Mouse (Mus musculus) liver, embryonic 12.5 days (tissue): Measurements from ENCODE around the gene Pbrm1. TPM values are rescaled to one million over a fixed set of nuclear protein-coding genes. Genes with fewer than 3 reads are reported as not detected.

Experiments used
- ATAC-seq: fragments of 200-750 bp; cut with Nextera tagmentation; 2 replicates; pipeline ENCODE4 v1.8.0; 2017; ENCODE audit warnings: moderate number of reproducible peaks, mild to moderate bottlenecking, moderate library complexity
- H3K27ac ChIP-seq: fragments of 300-500 bp; sonication (generic); 2 replicates; pipeline ENCODE4 v1.5.1; 2016; ENCODE audit warnings: mild to moderate bottlenecking
- H3K27me3 ChIP-seq: fragments of 300-500 bp; sonication (generic); replicated peaks from 2 replicates; pipeline ENCODE4 v1.6.1; 2016; ENCODE audit warnings: mild to moderate bottlenecking, moderate library complexity
- H3K36me3 ChIP-seq: fragments of 300-500 bp; sonication (generic); 2 replicates; pipeline ENCODE4 v1.6.1; 2016; ENCODE audit warnings: mild to moderate bottlenecking, moderate library complexity
- H3K4me1 ChIP-seq: fragments of 300-500 bp; sonication (generic); 2 replicates; pipeline ENCODE4 v1.6.1; 2016
- H3K4me2 ChIP-seq: fragments of 300-500 bp; sonication (generic); 2 replicates; pipeline ENCODE4 v1.6.1; 2016; ENCODE audit warnings: mild to moderate bottlenecking, moderate library complexity
- H3K4me3 ChIP-seq: fragments of 300-500 bp; sonication (generic); 2 replicates; pipeline ENCODE4 v1.5.1; 2016; ENCODE audit warnings: mild to moderate bottlenecking, moderate library complexity
- H3K9ac ChIP-seq: fragments of 300-500 bp; sonication (generic); 2 replicates; pipeline ENCODE4 v1.6.1; 2016; ENCODE audit warnings: mild to moderate bottlenecking, moderate library complexity
- H3K9me3 ChIP-seq: fragments of 300-500 bp; sonication (generic); replicated peaks from 2 replicates; pipeline ENCODE4 v1.6.1; 2016; ENCODE audit warnings: mild to moderate bottlenecking, moderate library complexity
- WGBS: fragments of 180-500 bp; shearing (Covaris S2); methylation state at CpG from one replicate; pipeline ENCODE4 v1.1.7; 2016; ENCODE audit not compliant: insufficient replicate concordance; 5-methylcytosine and 5-hydroxymethylcytosine counted together
- polyA plus RNA-seq: library from polyadenylated mRNA; unstranded; fragments of >200 nt; fragmentation: Nextera tagmentation; extraction: Ambion mirVana; gene quantifications from 2 replicates; pipeline ENCODE4 v1.2.1, GENCODE M21; 2016

The Pbrm1 gene
- polyA plus RNA-seq, 1 experiment from 2014 or later = 95.8 TPM

DNA sequence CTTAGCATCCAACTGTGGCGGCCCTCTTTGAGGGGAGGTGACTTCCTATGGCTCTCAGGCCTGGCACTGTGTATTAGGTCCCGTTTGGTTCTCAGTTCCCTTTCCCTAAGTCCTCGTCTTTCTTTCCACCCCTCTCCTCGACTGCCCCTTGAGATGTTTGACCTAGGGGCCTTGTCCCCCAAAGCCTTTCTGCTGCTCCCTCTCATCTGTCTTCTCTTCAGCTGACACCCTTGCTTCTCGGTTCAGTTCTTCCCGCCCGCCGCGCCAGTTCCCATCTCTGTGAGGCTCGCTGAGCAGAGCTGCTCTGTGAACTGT, 118.3 kb downstream of the Pbrm1 start:
- no peak overlapping the region for H3K4me2 ChIP-seq
- peaks cover 4% of the 10 kb centered on the region; the same call in 1 of the 2 replicates for H3K9me3 ChIP-seq
- 77% methylated on average over 10 of the region's 10 CpGs for WGBS
- peaks cover 17% of the 10 kb centered on the region for H3K4me1 ChIP-seq
- H3K9ac ChIP-seq = no peak overlapping the region
- H3K27me3 ChIP-seq = no peaks in the 10 kb centered on the region
- no peak overlapping the region for H3K4me3 ChIP-seq
- peaks cover 93% of the 10 kb centered on the region for H3K36me3 ChIP-seq
- no peak for ATAC-seq
- H3K27ac ChIP-seq = no peak overlapping the region

DNA sequence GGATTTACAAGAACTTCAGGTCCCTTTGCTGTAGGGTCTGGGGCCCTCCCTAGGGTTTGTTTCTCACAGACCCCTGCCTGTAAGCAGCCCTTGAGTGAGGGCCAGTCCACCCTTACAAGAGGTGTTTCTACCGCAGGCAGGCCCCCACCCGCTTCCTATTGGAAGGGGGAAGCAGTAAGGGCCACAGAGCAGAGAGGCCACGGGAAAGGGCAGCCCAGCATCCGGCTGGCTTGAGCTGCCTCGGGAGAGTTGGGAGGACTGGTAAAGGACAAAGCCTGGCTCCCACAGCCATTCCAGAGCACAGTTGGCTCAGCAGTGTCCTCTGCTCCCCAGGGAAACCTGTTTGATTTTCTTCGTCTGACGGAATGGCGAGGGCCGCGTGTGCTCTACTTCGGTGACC, 118.9 kb downstream of the Pbrm1 start:
- no peak overlapping the region for H3K27ac ChIP-seq
- no peak overlapping the region for H3K9ac ChIP-seq
- no peaks in the 10 kb centered on the region for H3K27me3 ChIP-seq
- no peak for ATAC-seq
- 74% methylated on average over 11 of the region's 11 CpGs for WGBS
- no peak overlapping the region for H3K4me3 ChIP-seq
- H3K9me3 ChIP-seq = peaks cover 8% of the 10 kb centered on the region; the same call in 1 of the 2 replicates
- H3K36me3 ChIP-seq = peaks cover 98% of the 10 kb centered on the region
- no peak overlapping the region for H3K4me2 ChIP-seq
- H3K4me1 ChIP-seq = peaks cover 11% of the 10 kb centered on the region

DNA sequence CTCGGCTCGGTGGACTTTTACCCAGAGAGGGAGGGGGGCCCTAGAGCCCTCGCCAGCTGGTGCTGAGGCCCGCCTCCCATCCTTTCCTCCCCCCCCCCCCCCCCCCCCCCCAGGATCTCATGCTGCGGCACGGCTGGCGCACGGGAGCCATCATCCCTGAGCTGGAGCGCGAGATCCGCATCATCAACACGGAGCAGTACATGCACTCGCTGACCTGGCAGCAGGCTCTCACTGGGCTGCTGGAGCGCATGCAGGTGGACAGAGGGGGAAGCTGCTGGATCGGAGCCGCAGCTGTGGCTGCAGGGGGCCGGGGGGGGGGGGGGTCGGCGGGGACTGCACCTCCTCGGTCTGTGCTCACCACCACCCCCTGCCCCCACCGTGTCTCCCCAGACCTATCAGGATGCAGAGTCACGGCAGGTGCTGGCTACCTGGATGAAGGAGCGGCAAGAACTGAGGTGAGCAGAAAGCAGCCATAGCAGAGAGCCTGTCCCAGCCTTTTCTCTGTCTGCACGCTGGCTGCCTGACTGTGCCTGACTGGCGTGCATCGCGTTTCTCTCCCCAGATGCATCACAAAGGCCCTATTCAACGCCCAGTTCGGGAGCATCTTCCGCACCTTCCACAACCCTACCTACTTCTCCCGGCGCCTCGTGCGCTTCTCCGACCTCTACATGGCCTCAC, 119.4 kb downstream of the Pbrm1 start:
- no peak overlapping the region for H3K27ac ChIP-seq
- 83% methylated on average over 24 of the region's 35 CpGs for WGBS
- H3K9ac ChIP-seq = no peak overlapping the region
- H3K36me3 ChIP-seq = peaks cover 99% of the 10 kb centered on the region
- H3K27me3 ChIP-seq = no peaks in the 10 kb centered on the region
- H3K4me3 ChIP-seq = no peak overlapping the region
- no peak overlapping the region for H3K4me2 ChIP-seq
- ATAC-seq = no peak
- H3K9me3 ChIP-seq = peaks cover 8% of the 10 kb centered on the region; the same call in 1 of the 2 replicates
- H3K4me1 ChIP-seq = peaks cover 5% of the 10 kb centered on the region

DNA sequence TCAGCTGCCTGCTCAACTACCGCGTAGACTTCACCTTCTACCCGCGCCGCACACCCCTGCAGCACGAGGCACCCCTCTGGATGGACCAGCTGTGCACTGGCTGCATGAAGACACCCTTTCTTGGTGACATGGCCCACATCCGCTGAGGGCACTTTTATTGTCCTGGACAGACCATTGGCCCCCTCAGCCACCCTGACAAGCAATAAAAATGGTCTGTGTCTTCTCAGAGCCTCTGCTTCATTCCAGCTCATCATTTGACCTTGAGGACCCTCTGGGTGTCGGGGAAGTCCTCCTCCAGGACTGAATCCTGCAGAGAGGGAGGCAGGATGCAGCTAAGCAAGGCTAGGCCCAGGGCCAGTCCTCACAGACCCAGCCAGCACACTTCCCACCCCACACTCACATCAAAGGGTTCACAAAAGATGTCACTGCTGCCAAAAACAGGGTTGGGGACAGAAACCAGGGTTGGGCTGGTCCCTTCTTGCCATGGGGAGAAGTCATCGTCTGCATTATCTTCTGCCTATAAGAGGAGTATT, 120.0 kb downstream of the Pbrm1 start:
- 82% methylated on average over 9 of the region's 9 CpGs for WGBS
- Histone ChIP-seq H3K4me2 (no peak overlapping the region), H3K9me3 (peaks cover 8% of the 10 kb centered on the region; the same call in 1 of the 2 replicates), H3K4me1 (no peaks in the 10 kb centered on the region), H3K27ac (no peak overlapping the region), H3K27me3 (no peaks in the 10 kb centered on the region), H3K36me3 (peaks cover 99% of the 10 kb centered on the region), H3K9ac (no peak overlapping the region), H3K4me3 (no peak overlapping the region)
- no peak for ATAC-seq

DNA sequence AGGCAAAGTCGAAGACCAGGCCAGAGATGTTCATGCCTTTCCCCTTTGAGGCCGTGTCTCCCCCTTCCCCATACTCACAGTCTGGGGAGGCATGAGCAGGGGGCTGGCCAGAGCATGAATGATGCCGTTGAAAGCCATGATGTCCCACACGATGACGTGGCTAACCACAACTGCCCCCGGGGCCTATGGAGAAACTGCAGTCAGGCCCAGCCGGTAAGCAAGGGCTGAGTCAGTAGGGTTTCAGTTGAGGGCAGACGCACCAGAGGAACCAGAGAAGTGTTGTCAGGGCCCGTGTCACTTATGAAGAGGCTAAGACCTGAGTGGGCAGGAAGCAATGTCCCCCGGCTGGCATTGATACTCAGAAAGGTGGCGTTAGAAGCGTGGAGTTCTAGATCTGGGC, 120.7 kb downstream of the Pbrm1 start:
- Histone ChIP-seq H3K4me2 (no peak overlapping the region), H3K27me3 (no peaks in the 10 kb centered on the region), H3K4me3 (no peak overlapping the region), H3K36me3 (peaks cover 92% of the 10 kb centered on the region), H3K4me1 (no peaks in the 10 kb centered on the region), H3K9me3 (peaks cover 8% of the 10 kb centered on the region; the same call in 1 of the 2 replicates), H3K9ac (no peak overlapping the region), H3K27ac (no peak overlapping the region)
- no peak for ATAC-seq
- WGBS = 47% methylated on average over 12 of the region's 12 CpGs

DNA sequence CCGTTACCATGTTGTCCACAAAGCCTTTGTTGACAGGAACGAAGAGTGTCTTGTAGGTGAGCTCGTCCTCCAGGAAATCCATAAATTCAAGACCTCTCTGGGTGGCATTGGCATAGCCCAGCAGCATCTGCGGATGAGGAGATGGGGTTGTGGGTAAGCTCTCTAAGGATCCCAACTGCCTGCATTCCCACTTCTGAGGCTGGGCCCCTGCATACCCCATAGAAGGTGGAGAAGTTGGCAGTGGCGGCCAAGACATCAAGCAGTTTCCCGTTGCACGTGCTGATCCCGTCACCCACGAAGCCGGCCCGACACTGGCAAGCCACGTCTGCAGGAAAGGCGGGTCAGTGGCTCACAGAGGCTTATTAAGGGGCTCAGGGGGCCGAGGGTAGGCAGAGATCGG, 121.2 kb downstream of the Pbrm1 start:
- WGBS = 83% methylated on average over 15 of the region's 15 CpGs
- peaks cover 8% of the 10 kb centered on the region; the same call in 1 of the 2 replicates for H3K9me3 ChIP-seq
- H3K4me3 ChIP-seq = no peak overlapping the region
- no peak overlapping the region for H3K27ac ChIP-seq
- H3K27me3 ChIP-seq = no peaks in the 10 kb centered on the region
- ATAC-seq = no peak
- no peak overlapping the region for H3K9ac ChIP-seq
- H3K4me2 ChIP-seq = no peak overlapping the region
- H3K4me1 ChIP-seq = no peaks in the 10 kb centered on the region
- H3K36me3 ChIP-seq = peaks cover 87% of the 10 kb centered on the region

DNA sequence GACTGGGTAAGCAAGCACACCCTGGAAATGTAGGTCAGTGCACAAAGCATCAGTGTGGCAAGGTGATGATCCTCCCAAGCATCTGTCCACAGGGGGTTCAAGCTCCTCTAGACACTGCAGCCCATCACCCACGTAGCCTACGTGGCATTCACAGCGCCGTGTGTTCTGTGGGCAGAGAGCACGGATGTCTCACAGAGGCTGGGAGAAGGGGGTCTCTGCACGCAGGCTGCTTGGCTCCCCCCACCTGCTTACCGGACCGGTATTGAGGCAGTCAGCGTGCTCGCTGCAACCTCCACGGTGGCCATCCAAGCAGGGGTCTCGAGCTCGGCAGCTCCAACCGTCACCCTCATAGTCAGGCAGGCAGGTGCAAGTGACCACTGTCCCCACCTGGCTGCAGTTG, 122.1 kb downstream of the Pbrm1 start:
- no peaks in the 10 kb centered on the region for H3K27me3 ChIP-seq
- H3K9me3 ChIP-seq = peaks cover 8% of the 10 kb centered on the region; the same call in 1 of the 2 replicates
- 92% methylated on average over 14 of the region's 14 CpGs for WGBS
- H3K4me3 ChIP-seq = no peak overlapping the region
- H3K36me3 ChIP-seq = peaks cover 78% of the 10 kb centered on the region
- H3K4me2 ChIP-seq = no peak overlapping the region
- no peak overlapping the region for H3K27ac ChIP-seq
- ATAC-seq = no peak
- no peaks in the 10 kb centered on the region for H3K4me1 ChIP-seq
- H3K9ac ChIP-seq = no peak overlapping the region

DNA sequence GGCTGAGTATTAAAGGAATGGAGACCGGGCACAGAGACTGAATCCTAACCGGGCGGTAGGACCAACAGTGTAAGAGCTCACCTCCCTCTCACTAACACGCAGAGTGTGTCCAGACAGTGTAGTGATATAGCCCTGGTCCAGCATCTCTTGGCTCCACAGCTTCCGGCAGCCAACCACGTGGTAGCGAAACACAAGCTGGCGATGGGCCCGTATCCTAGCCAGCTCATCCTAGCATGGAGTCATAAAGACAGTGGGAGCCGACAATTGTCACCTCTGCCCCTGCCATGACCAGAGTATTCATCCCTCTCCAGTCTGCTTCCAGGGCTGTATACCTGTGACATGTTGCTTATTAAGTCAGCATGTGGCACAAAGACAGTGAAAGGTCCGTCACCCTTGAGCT, 126.8 kb downstream of the Pbrm1 start:
- H3K4me1 ChIP-seq = no peaks in the 10 kb centered on the region
- peaks cover 38% of the 10 kb centered on the region for H3K36me3 ChIP-seq
- ATAC-seq = no peak
- peaks cover 13% of the 10 kb centered on the region; the same call in 1 of the 2 replicates for H3K27me3 ChIP-seq
- 84% methylated on average over 11 of the region's 11 CpGs for WGBS
- H3K27ac ChIP-seq = no peak overlapping the region
- H3K4me2 ChIP-seq = no peak overlapping the region
- peaks cover 8% of the 10 kb centered on the region; the same call in 1 of the 2 replicates for H3K9me3 ChIP-seq
- no peak overlapping the region for H3K4me3 ChIP-seq
- no peak overlapping the region for H3K9ac ChIP-seq

DNA sequence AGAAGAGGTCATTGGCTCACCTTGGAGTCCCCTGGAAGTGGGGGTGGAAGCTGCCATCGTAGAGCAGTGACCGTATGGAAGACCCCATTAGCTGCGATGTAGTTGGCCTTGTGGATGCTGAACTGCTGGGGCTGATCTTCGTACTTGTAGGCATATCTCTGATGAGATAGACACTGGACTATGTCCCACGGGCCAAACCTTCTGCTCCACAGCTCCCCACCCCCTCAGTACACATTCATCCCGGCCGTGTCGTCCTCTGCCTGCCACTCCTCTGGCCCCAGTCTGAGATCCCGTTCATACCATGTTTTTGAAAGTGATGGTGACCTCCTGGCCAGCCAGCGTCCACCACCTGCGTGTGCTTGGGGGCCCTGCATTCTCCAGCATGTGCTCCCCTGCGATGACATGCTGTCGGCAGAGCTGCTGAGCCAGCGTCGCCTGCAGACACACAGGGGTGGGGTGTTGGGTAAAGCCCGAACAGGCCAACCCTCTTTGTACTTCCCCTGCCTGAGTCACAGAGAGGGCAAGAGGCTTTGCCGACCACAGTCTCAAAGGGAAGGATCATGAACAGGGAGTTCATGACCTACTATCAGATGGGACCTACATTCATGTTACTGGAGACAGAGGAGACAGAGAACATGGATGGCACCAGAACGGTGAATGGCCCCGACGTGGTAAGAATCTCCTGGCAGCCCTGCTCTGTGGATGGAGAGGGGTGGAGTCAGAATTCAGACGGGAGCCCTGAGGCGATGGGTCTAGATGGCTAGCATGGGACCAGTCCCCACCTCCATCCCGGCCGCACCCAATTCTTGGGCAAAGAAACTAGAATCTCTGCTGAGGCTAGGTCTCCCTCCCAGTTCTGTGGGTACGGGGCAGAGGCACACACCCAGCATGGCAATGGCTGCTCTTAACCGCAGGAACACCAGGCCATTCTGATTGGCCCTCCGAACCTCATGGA, 141.5 kb downstream of the Pbrm1 start:
- H3K9ac ChIP-seq = no peak overlapping the region
- H3K4me1 ChIP-seq = peaks cover 32% of the 10 kb centered on the region
- ATAC-seq = peak; percentile 42
- H3K27me3 ChIP-seq = peaks cover 31% of the 10 kb centered on the region; the same call in 1 of the 2 replicates
- no peak overlapping the region for H3K4me3 ChIP-seq
- peak overlapping the region; percentile 31 for H3K4me2 ChIP-seq
- 61% methylated on average over 27 of the region's 27 CpGs for WGBS
- no peaks in the 10 kb centered on the region for H3K36me3 ChIP-seq
- peak overlapping the region; percentile 37; the same call in 1 of the 2 replicates for H3K27ac ChIP-seq
- H3K9me3 ChIP-seq = no peaks in the 10 kb centered on the region

DNA sequence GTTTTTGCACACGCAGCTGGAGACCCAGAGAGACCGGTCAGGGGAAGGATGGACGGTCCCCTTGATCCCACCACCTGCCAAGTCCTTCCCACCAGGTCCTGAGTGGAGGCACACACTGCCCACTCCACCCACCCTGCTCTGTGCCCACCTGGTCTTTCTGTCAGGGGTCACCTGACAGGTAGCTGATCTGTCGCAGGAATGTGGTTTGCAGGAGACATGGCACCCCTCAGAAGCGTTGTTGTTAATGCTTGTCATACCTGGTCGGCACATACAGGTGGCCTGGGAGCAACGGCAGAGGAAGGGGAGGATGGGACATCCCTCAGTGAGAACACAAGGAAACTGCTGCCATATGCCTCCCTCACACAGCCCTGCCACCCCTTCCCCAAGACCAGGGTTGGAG, 142.3 kb downstream of the Pbrm1 start:
- Histone ChIP-seq H3K9ac (no peak overlapping the region), H3K36me3 (no peaks in the 10 kb centered on the region), H3K4me2 (no peak overlapping the region), H3K4me1 (peaks cover 39% of the 10 kb centered on the region), H3K27ac (no peak overlapping the region), H3K27me3 (peaks cover 33% of the 10 kb centered on the region; the same call in 1 of the 2 replicates), H3K9me3 (no peaks in the 10 kb centered on the region), H3K4me3 (no peak overlapping the region)
- WGBS = 79% methylated on average over 7 of the region's 7 CpGs
- ATAC-seq = no peak

DNA sequence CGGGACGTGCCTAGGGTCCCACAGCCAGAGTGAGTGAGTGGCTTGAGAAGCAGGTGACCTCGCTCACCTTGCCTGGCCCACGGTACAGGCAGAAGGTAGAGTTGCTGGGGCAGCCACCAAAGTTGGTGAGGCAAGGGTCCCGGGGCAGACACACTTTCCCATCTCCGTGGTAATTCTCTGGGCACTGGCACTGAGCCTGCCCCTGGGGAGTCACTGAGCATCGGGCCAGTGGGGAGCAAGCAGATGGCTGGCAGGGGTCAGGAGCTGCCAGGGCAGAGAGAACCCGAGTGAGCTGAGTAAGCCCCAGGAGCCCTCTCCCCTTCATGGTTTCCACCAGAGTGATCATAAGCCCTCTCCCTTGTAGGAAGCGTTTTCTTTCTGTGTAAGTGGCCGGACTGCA, 142.7 kb downstream of the Pbrm1 start:
- Histone ChIP-seq H3K27ac (no peak overlapping the region), H3K4me2 (no peak overlapping the region), H3K9me3 (no peaks in the 10 kb centered on the region), H3K27me3 (peaks cover 33% of the 10 kb centered on the region; the same call in 1 of the 2 replicates), H3K4me1 (peaks cover 44% of the 10 kb centered on the region), H3K9ac (no peak overlapping the region), H3K4me3 (no peak overlapping the region), H3K36me3 (no peaks in the 10 kb centered on the region)
- no peak for ATAC-seq
- 66% methylated on average over 10 of the region's 10 CpGs for WGBS

DNA sequence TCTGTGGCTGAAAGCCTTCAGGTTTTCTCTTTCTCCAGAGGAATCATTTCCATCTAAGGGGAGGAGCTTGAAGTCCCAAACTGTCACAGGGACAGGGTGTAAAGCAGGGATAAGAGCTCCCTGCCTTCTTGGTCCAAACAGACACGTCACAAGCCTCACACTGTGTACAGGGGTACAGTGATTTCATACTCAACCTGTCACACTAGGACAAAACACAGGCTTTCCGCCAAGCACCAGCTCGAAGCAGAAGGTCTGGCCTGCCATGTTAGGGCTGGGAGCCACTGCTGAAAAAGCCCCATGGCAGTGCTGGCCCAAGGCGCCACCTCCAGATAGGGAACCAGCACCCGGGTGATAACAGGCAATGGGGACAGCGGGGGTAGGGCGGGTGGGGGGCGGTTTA, 145.1 kb downstream of the Pbrm1 start:
- peak; percentile 38 for ATAC-seq
- peak overlapping the region; percentile 1; the same call in 1 of the 2 replicates for H3K4me2 ChIP-seq
- H3K27ac ChIP-seq = 0 out of 2 replicates have a peak overlapping the region, but pooled peaks have one; percentile 0

More for the DNA sequence above, 145.1 kb downstream of the Pbrm1 start:
- Histone ChIP-seq H3K27me3 (peaks cover 55% of the 10 kb centered on the region), H3K36me3 (no peaks in the 10 kb centered on the region), H3K9ac (no peak overlapping the region), H3K4me3 (no peak overlapping the region), H3K4me1 (peaks cover 62% of the 10 kb centered on the region), H3K9me3 (no peaks in the 10 kb centered on the region)
- 27% methylated on average over 8 of the region's 8 CpGs for WGBS
